Mouse (Mus musculus) limb, embryonic 14.5 days (tissue): ENCODE measurements around the gene Bclaf1. TPM values are rescaled to one million over a fixed set of nuclear protein-coding genes. Genes with fewer than 3 reads are reported as not detected.
A peak's percentile ranks its signal among the peaks of the same experiment; 100 is the strongest.

ENCODE experiments used
- ATAC-seq: fragments of 200-750 bp; cut with Nextera tagmentation; 2 replicates; pipeline ENCODE4 v1.8.0; 2017; ENCODE audit warnings: low read depth, moderate number of reproducible peaks, moderate TSS enrichment; ENCODE audit not compliant: low FRiP score
- DNase-seq: peaks from one replicate; pipeline ENCODE4 v3.0.0-alpha.2; 2015; ENCODE audit warnings: low spot score
- H3K27ac ChIP-seq: fragments of 300-500 bp; sonication (generic); replicated peaks from 2 replicates; pipeline ENCODE4 v1.5.1; 2014; ENCODE audit warnings: low read depth, mild to moderate bottlenecking, low read length, moderate library complexity, mixed read lengths
- H3K27me3 ChIP-seq: fragments of 300-500 bp; sonication (generic); 2 replicates; pipeline ENCODE4 v1.6.1; 2014; ENCODE audit warnings: low read length, mixed read lengths; ENCODE audit not compliant: control insufficient read depth, insufficient read depth
- H3K36me3 ChIP-seq: fragments of 300-500 bp; sonication (generic); 2 replicates; pipeline ENCODE4 v1.6.1; 2014; ENCODE audit warnings: mild to moderate bottlenecking, low read length, moderate library complexity, mixed read lengths; ENCODE audit not compliant: control insufficient read depth, insufficient read depth
- H3K4me1 ChIP-seq: fragments of 300-500 bp; sonication (generic); 2 replicates; pipeline ENCODE4 v1.6.1; 2014; ENCODE audit warnings: antibody characterized with exemption, low read length, mixed read lengths; ENCODE audit not compliant: control insufficient read depth, insufficient read depth
- H3K4me2 ChIP-seq: fragments of 300-500 bp; sonication (generic); replicated peaks from 2 replicates; pipeline ENCODE4 v1.6.1; 2014; ENCODE audit warnings: low read depth, mild to moderate bottlenecking, low read length, moderate library complexity; ENCODE audit not compliant: severe bottlenecking
- H3K4me3 ChIP-seq: fragments of 300-500 bp; sonication (generic); replicated peaks from 2 replicates; pipeline ENCODE4 v1.5.1; 2014; ENCODE audit warnings: low read length
- H3K9ac ChIP-seq: fragments of 300-500 bp; sonication (generic); 2 replicates; pipeline ENCODE4 v1.6.1; 2014; ENCODE audit warnings: mild to moderate bottlenecking, low read depth, low read length, moderate library complexity; ENCODE audit not compliant: severe bottlenecking
- H3K9me3 ChIP-seq: fragments of 300-500 bp; sonication (generic); 2 replicates; pipeline ENCODE4 v1.6.1; 2016; ENCODE audit warnings: low read length; ENCODE audit not compliant: control insufficient read depth
- POLR2A ChIP-seq: fragments of 200-500 bp; IDR thresholded peaks from 2 replicates; pipeline ENCODE4 v1.8.0; 2012; ENCODE audit warnings: inconsistent platforms, mild to moderate bottlenecking, moderate library complexity, borderline replicate concordance; ENCODE audit not compliant: insufficient read depth, insufficient read length; ENCODE audit errors: extremely low read depth
- WGBS: fragments of 180-500 bp; shearing (Covaris S2); extraction: QIAGEN DNeasy Blood & Tissue Kit; methylation state at CpG from one replicate; pipeline ENCODE4 v1.1.7; 2014; 5-methylcytosine and 5-hydroxymethylcytosine counted together
- polyA plus RNA-seq, 2 experiments: library from polyadenylated mRNA; depleted of rRNA in 1 of 2; stranded (reverse) in 1 of 2; unstranded in 1 of 2; fragments of >200 nt; fragmentation: Nextera tagmentation in 1 of 2; extraction: Ambion mirVana in 1 of 2; gene quantifications; 2 replicates each; pipeline versions ENCODE4 v1.2.1 to v1.2.3; 2012 to 2014

The Bclaf1 gene
- polyA plus RNA-seq, 2 experiments: 88.4 to 129 TPM

GRCm38 (mm10) chr10:20372046-20372445 lies 59.8 kb downstream of the Bclaf1 start:
- WGBS: 89% methylated on average over 5 of the region's 5 CpGs
- H3K9me3 ChIP-seq: no peaks in the 10 kb centered on the region
- no peak overlapping the region for H3K27ac ChIP-seq
- no peaks in the 10 kb centered on the region for H3K27me3 ChIP-seq
- no peak overlapping the region for H3K9ac ChIP-seq
- DNase-seq (no peak), ATAC-seq (no peak)
- no peak for TF ChIP-seq POLR2A
- no peaks in the 10 kb centered on the region for H3K36me3 ChIP-seq
- no peak overlapping the region for H3K4me3 ChIP-seq
- no peak overlapping the region for H3K4me2 ChIP-seq
- no peaks in the 10 kb centered on the region for H3K4me1 ChIP-seq

GRCm38 (mm10) chr10:20377621-20378020 lies 65.4 kb downstream of the Bclaf1 start:
- no peak overlapping the region for H3K4me2 ChIP-seq
- H3K4me1 ChIP-seq: no peaks in the 10 kb centered on the region
- H3K4me3 ChIP-seq: no peak overlapping the region
- H3K9me3 ChIP-seq: no peaks in the 10 kb centered on the region
- ATAC-seq (no peak), DNase-seq (no peak)
- H3K9ac ChIP-seq: no peak overlapping the region
- H3K27ac ChIP-seq: no peak overlapping the region
- no peak for TF ChIP-seq POLR2A
- H3K36me3 ChIP-seq: no peaks in the 10 kb centered on the region
- no peaks in the 10 kb centered on the region for H3K27me3 ChIP-seq
- WGBS: 79% methylated on average over 9 of the region's 9 CpGs

GRCm38 (mm10) chr10:20379071-20379735 lies 66.9 kb downstream of the Bclaf1 start:
- ATAC-seq (no peak), DNase-seq (peak; percentile 54)
- no peak for TF ChIP-seq POLR2A
- WGBS: 73% methylated on average over 9 of the region's 9 CpGs
- H3K4me3 ChIP-seq: no peak overlapping the region
- no peak overlapping the region for H3K9ac ChIP-seq
- H3K27ac ChIP-seq: no peak overlapping the region
- no peaks in the 10 kb centered on the region for H3K36me3 ChIP-seq
- H3K9me3 ChIP-seq: no peaks in the 10 kb centered on the region
- no peaks in the 10 kb centered on the region; the same call in 1 of the 2 replicates for H3K4me1 ChIP-seq
- no peak overlapping the region for H3K4me2 ChIP-seq
- no peaks in the 10 kb centered on the region for H3K27me3 ChIP-seq

GRCm38 (mm10) chr10:20380798-20381197 lies 68.5 kb downstream of the Bclaf1 start:
- no peak for TF ChIP-seq POLR2A
- ATAC-seq (no peak), DNase-seq (no peak)
- Histone ChIP-seq H3K9me3 (no peaks in the 10 kb centered on the region), H3K4me1 (no peaks in the 10 kb centered on the region; the same call in 1 of the 2 replicates), H3K4me3 (no peak overlapping the region), H3K36me3 (no peaks in the 10 kb centered on the region), H3K4me2 (no peak overlapping the region), H3K27me3 (no peaks in the 10 kb centered on the region), H3K9ac (no peak overlapping the region), H3K27ac (no peak overlapping the region)
- WGBS: 82% methylated on average over 3 of the region's 3 CpGs

GRCm38 (mm10) chr10:20381352-20381751 lies 69.1 kb downstream of the Bclaf1 start:
- Histone ChIP-seq H3K27ac (no peak overlapping the region), H3K36me3 (no peaks in the 10 kb centered on the region), H3K27me3 (no peaks in the 10 kb centered on the region), H3K4me3 (no peak overlapping the region), H3K4me1 (no peaks in the 10 kb centered on the region; the same call in 1 of the 2 replicates), H3K9ac (no peak overlapping the region), H3K9me3 (no peaks in the 10 kb centered on the region), H3K4me2 (no peak overlapping the region)
- 75% methylated on average over 3 of the region's 3 CpGs for WGBS
- TF ChIP-seq POLR2A: no peak
- ATAC-seq: no peak
- DNase-seq: no peak

GRCm38 (mm10) chr10:20382807-20383419 lies 70.6 kb downstream of the Bclaf1 start:
- no peak overlapping the region for H3K4me3 ChIP-seq
- no peaks in the 10 kb centered on the region for H3K36me3 ChIP-seq
- no peaks in the 10 kb centered on the region; the same call in 1 of the 2 replicates for H3K4me1 ChIP-seq
- ATAC-seq (no peak), DNase-seq (no peak)
- H3K4me2 ChIP-seq: no peak overlapping the region
- H3K9ac ChIP-seq: no peak overlapping the region
- TF ChIP-seq POLR2A: no peak
- H3K27ac ChIP-seq: no peak overlapping the region
- WGBS: 64% methylated on average over 6 of the region's 6 CpGs
- H3K9me3 ChIP-seq: no peaks in the 10 kb centered on the region
- H3K27me3 ChIP-seq: no peaks in the 10 kb centered on the region
